ENCODE assay signal across 8 mouse cellular contexts in the genomic region with DNA sequence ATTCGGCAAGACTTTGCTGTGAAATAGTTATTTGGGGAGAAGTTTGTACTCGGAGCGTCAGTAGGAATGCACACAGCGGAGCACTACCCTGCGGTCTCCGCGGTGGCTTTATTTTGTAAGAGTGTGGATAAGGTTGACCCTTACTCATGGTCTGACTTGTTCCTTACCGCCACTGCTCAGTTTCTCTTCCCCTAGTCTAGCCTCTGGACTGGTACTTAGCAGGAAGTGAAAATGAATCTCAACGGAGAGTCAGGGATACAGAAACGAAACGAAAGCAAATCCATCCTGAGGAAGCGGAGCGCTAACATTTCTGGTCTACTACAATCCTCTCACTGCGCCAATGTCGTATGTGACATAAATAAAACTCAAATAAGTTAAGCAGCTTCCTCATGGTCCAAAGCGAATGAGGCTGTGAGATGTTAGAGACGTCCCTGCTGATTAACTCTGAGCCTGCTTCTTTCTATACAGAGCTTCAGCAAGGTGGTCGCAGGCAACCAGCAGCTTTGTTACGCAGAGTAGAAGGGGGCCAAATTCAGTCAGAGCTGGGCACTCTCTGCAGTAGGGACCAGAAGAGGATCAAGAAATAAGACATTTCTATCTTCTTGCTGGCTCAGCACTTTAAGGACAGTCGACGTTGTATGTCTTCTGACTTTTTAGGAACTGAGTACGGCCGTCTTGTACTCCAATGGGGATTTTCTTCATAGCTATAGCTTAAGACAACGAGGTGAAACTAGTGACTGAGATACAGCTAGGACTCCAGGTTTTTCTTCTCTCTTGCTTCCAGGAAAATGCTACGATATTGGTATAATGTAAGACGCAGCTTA. TPM values are rescaled to one million over a fixed set of nuclear protein-coding genes. Genes with fewer than 3 reads are reported as not detected.
DNase-seq lines count a peak whose midpoint lies in the region; ATAC-seq and TF ChIP-seq lines count a peak whose summit lies in the region.

No protein-coding gene starts in this region.

- no peaks in the 10 kb centered on the region for H3K36me3 ChIP-seq in forebrain, embryonic 10.5 days (replicated peaks)
- H3K36me3 ChIP-seq in forebrain, embryonic 14.5 days (ENCODE audit: control insufficient read depth, insufficient read depth, low read length): no peaks in the 10 kb centered on the region
- no peaks in the 10 kb centered on the region for H3K36me3 ChIP-seq in heart, embryonic 12.5 days

- no peak for TF ChIP-seq POLR2A in lung, adult 2 months (IDR thresholded peaks at IDR 0.05; ENCODE audit: borderline replicate concordance, extremely low read depth, low read depth, low read length)

- H3K27me3 ChIP-seq in forebrain, embryonic 10.5 days (ENCODE audit: poor library complexity, severe bottlenecking): peaks cover 7% of the 10 kb centered on the region; the same call in 1 of the 2 replicates
- H3K27me3 ChIP-seq in forebrain, embryonic 14.5 days (replicated peaks; ENCODE audit: control insufficient read depth, insufficient read depth, low read length): no peaks in the 10 kb centered on the region
- peaks cover 22% of the 10 kb centered on the region for H3K27me3 ChIP-seq in heart, embryonic 12.5 days (replicated peaks)

- no peak for DNase-seq in forebrain, embryonic 10.5 days (ENCODE audit: extremely low spot score, low spot score)
- DNase-seq in forebrain, embryonic 14.5 days (ENCODE audit: low spot score): no peak
- DNase-seq in A20 (ENCODE audit: low read depth, low spot score): peak; percentile 75
- no peak for DNase-seq in lung, adult 2 months
- no peak for DNase-seq in embryo, embryonic 9.5 days (ENCODE audit: extremely low spot score)
- no peak for DNase-seq in gastrocnemius, postnatal 4 days (ENCODE audit: low spot score in 2 of 2)
- DNase-seq in thymus, postnatal 25 days: no peak

- H3K4me2 ChIP-seq in forebrain, embryonic 14.5 days (ENCODE audit: low read length): no peak overlapping the region
- H3K4me2 ChIP-seq in heart, embryonic 12.5 days: peak overlapping the region; percentile 60

- no peak overlapping the region for H3K27ac ChIP-seq in forebrain, embryonic 10.5 days
- no peak overlapping the region for H3K27ac ChIP-seq in forebrain, embryonic 14.5 days (ENCODE audit: low read depth, low read length)
- H3K27ac ChIP-seq in heart, embryonic 12.5 days (ENCODE audit: poor library complexity, severe bottlenecking): no peak overlapping the region

- no peak overlapping the region for H3K9ac ChIP-seq in forebrain, embryonic 14.5 days (ENCODE audit: low read length)
- H3K9ac ChIP-seq in heart, embryonic 12.5 days: 0 out of 2 replicates have a peak overlapping the region, but pooled peaks have one; percentile 45

- peak overlapping the region; percentile 2; the same call in 1 of the 2 replicates for H3K4me3 ChIP-seq in forebrain, embryonic 10.5 days
- no peak overlapping the region for H3K4me3 ChIP-seq in forebrain, embryonic 14.5 days (ENCODE audit: low read depth, low read length)
- H3K4me3 ChIP-seq in heart, embryonic 12.5 days: peak overlapping the region; percentile 39
- peak overlapping the region; percentile 51 for H3K4me3 ChIP-seq in lung, adult 2 months (replicated peaks; ENCODE audit: extremely low read depth, low read depth, low read length)

- WGBS in forebrain, embryonic 10.5 days: 79% methylated on average over 26 of the region's 26 CpGs
- 79% methylated on average over 26 of the region's 26 CpGs for WGBS in forebrain, embryonic 14.5 days
- WGBS in heart, embryonic 12.5 days: 65% methylated on average over 26 of the region's 26 CpGs
- 49% methylated on average over 26 of the region's 26 CpGs for WGBS in lung, adult 2 months

- no peak for ATAC-seq in forebrain, embryonic 14.5 days
- ATAC-seq in heart, embryonic 12.5 days (ENCODE audit: insufficient number of reproducible peaks, low FRiP score): no peak

- no peaks in the 10 kb centered on the region for H3K4me1 ChIP-seq in forebrain, embryonic 10.5 days
- no peaks in the 10 kb centered on the region for H3K4me1 ChIP-seq in forebrain, embryonic 14.5 days (ENCODE audit: control insufficient read depth, insufficient read depth, low read length)
- H3K4me1 ChIP-seq in heart, embryonic 12.5 days (replicated peaks): no peaks in the 10 kb centered on the region
- H3K4me1 ChIP-seq in lung, adult 2 months (ENCODE audit: control insufficient read depth, insufficient read depth, low read length): no peaks in the 10 kb centered on the region

- no peaks in the 10 kb centered on the region for H3K9me3 ChIP-seq in forebrain, embryonic 10.5 days
- H3K9me3 ChIP-seq in forebrain, embryonic 14.5 days (replicated peaks; ENCODE audit: control insufficient read depth, low read length): no peaks in the 10 kb centered on the region
- H3K9me3 ChIP-seq in heart, embryonic 12.5 days (replicated peaks): no peaks in the 10 kb centered on the region

- TF ChIP-seq CTCF in lung, adult 2 months (IDR thresholded peaks at IDR 0.05; ENCODE audit: insufficient read depth, low read length): no peak

RNA-seq across cellular contexts. Expression of a gene that starts 7.1 kb away (rescaled TPM):
- 0.84 and 1.3 TPM in 2 replicates for polyA plus RNA-seq in forebrain, embryonic 10.5 days (2016; fragmentation: Nextera tagmentation; extraction: Ambion mirVana)
- polyA plus RNA-seq in forebrain, embryonic 14.5 days (2014; fragmentation: Nextera tagmentation; extraction: Ambion mirVana): 1.5 and 1.6 TPM in 2 replicates
- 0.71 and 0.82 TPM in 2 replicates for polyA plus RNA-seq in heart, embryonic 12.5 days (2016; fragmentation: Nextera tagmentation; extraction: Ambion mirVana)
- polyA plus RNA-seq in lung, adult 2 months (2012; rRNA removed): 2.9 and 3.6 TPM in 2 replicates
- total RNA-seq in gastrocnemius, postnatal 4 days (2021): 1 to 10 TPM; 1.6 to 1.7 TPM

RNA-seq across cellular contexts. Expression of a gene that starts 31.4 kb away (rescaled TPM):
- 10.2 and 10.5 TPM in 2 replicates for polyA plus RNA-seq in forebrain, embryonic 10.5 days (2016; fragmentation: Nextera tagmentation; extraction: Ambion mirVana)
- 10.8 and 17.6 TPM in 2 replicates for polyA plus RNA-seq in forebrain, embryonic 14.5 days (2014; fragmentation: Nextera tagmentation; extraction: Ambion mirVana)
- 4.0 and 6.5 TPM in 2 replicates for polyA plus RNA-seq in heart, embryonic 12.5 days (2016; fragmentation: Nextera tagmentation; extraction: Ambion mirVana)
- polyA plus RNA-seq in lung, adult 2 months (2012; rRNA removed): 1.1 and 1.8 TPM in 2 replicates
- 100 to 1,000 TPM; 676 to 744 TPM for total RNA-seq in gastrocnemius, postnatal 4 days (2021)

RNA-seq across cellular contexts. Expression of a gene that starts 32.5 kb away (rescaled TPM):
- 48.0 and 48.8 TPM in 2 replicates for polyA plus RNA-seq in forebrain, embryonic 10.5 days (2016; fragmentation: Nextera tagmentation; extraction: Ambion mirVana)
- polyA plus RNA-seq in forebrain, embryonic 14.5 days (2014; fragmentation: Nextera tagmentation; extraction: Ambion mirVana): 42.3 and 52.1 TPM in 2 replicates
- polyA plus RNA-seq in heart, embryonic 12.5 days (2016; fragmentation: Nextera tagmentation; extraction: Ambion mirVana): 23.4 and 26.5 TPM in 2 replicates
- 33.2 and 40.7 TPM in 2 replicates for polyA plus RNA-seq in lung, adult 2 months (2012; rRNA removed)
- 100 to 1,000 TPM; 677 to 879 TPM for total RNA-seq in gastrocnemius, postnatal 4 days (2021)

RNA-seq across cellular contexts. Expression of a gene that starts 37.8 kb away (rescaled TPM):
- polyA plus RNA-seq in forebrain, embryonic 10.5 days (2016; fragmentation: Nextera tagmentation; extraction: Ambion mirVana): 12.0 and 14.2 TPM in 2 replicates
- 3.8 and 8.1 TPM in 2 replicates for polyA plus RNA-seq in forebrain, embryonic 14.5 days (2014; fragmentation: Nextera tagmentation; extraction: Ambion mirVana)
- polyA plus RNA-seq in heart, embryonic 12.5 days (2016; fragmentation: Nextera tagmentation; extraction: Ambion mirVana): 3.2 and 3.7 TPM in 2 replicates
- 5.1 and 5.6 TPM in 2 replicates for polyA plus RNA-seq in lung, adult 2 months (2012; rRNA removed)
- total RNA-seq in gastrocnemius, postnatal 4 days (2021): 10 to 100 TPM; 74.6 to 96.7 TPM

RNA-seq across cellular contexts. Expression of a gene that starts 54.4 kb away (rescaled TPM):
- polyA plus RNA-seq in forebrain, embryonic 10.5 days (2016; fragmentation: Nextera tagmentation; extraction: Ambion mirVana): 0.86 TPM in 1 of 2 replicates, not detected in the other
- 0.85 TPM in 1 of 2 replicates, not detected in the other for polyA plus RNA-seq in forebrain, embryonic 14.5 days (2014; fragmentation: Nextera tagmentation; extraction: Ambion mirVana)
- 0.64 and 1.4 TPM in 2 replicates for polyA plus RNA-seq in heart, embryonic 12.5 days (2016; fragmentation: Nextera tagmentation; extraction: Ambion mirVana)
- polyA plus RNA-seq in lung, adult 2 months (2012; rRNA removed): not detected in 2 replicates
- total RNA-seq in gastrocnemius, postnatal 4 days (2021): under 1 TPM in 1 of 2 experiments, not detected in 1; 0.44 TPM
